Mouse (Mus musculus) myocyte (in vitro differentiated cells): Measurements from ENCODE around the gene Rreb1.
"Not testable (repeated sequence)": the region's sequence is repeated elsewhere in the genome, so short reads cannot be mapped to it uniquely, and the experiment has no call there.

ENCODE experiments used
- E2F4 ChIP-seq: IDR thresholded peaks from one replicate; pipeline ENCODE4 v1.6.1; 2011; ENCODE audit warnings: mild to moderate bottlenecking, control low read depth, moderate library complexity; ENCODE audit not compliant: insufficient read depth
- POLR2A ChIP-seq: IDR thresholded peaks from one replicate; pipeline ENCODE4 v1.6.1; 2011; ENCODE audit warnings: low read depth, mild to moderate bottlenecking, control low read depth, moderate library complexity; ENCODE audit not compliant: insufficient read length

DNA sequence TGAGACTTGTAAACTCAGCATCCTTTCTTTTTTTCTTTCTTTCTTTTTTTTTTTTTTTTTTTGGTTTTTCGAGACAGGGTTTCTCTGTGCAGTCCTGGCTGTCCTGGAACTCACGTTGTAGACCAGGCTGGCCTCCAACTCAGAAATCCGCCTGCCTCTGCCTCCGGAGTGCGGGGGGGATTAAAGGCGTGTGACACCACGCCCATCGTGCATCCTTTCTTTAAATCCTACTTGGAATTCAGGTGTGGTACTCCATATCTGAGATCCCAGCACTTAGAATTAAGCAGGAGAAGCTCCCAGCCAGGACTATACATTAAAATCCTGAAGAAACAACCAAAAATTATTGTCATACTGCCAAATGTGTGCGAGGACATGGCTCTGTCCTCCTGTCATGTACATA lies 57.6 kb downstream of the Rreb1 start:
- not testable (repeated sequence) for TF ChIP-seq E2F4, POLR2A
